Mouse (Mus musculus): Measurements from ENCODE around the gene Man2c1. TPM values are rescaled to one million over a fixed set of nuclear protein-coding genes. Genes with fewer than 3 reads are reported as not detected.

The Man2c1 gene
- 75.6 TPM for polyA plus RNA-seq (2017; shearing (Covaris generic))

GRCm38 (mm10) chr9:57130577-57131433, at the start of gene Man2c1:
Gene Man2c1 (plus strand): TSS chr9:57130690.

GRCm38 (mm10) chr9:57148144-57148878, 17.8 kb downstream of the Man2c1 start, which contains the start of gene Neil1:
Gene Neil1 (minus strand): TSS chr9:57148305.

DNA sequence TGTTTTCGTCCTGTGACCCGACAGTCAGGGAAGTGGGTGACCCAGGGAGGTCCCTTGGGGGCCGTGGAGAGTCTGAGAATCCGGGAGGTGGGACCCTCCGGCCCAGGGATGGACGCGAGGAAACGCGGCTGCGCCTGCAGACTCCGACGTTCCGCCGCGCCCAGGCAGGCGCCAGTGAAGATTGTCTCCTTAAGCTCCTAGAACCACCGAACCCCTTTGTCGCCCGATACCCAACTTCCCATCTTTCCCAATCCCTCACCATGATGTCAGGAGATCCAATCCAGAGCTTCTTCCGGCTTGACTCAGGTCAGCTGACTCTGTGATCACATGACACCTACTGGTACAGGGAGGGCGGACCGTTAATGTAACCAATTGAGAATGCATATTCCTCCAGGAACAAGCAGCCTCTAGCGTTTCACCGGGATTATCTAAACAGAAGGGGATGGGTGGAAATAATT, 27.6 kb downstream of the Man2c1 start, which contains the start of gene Commd4:
Gene Commd4, minus strand, starts transcription at position 319 of the 458 bp plus-strand sequence.

Other genes starting within 250 kb of the Man2c1 start
- 9.6 TPM for gene Snx33, start 202.3 kb upstream of the Man2c1 start, polyA plus RNA-seq (2017; shearing (Covaris generic))
- 92.1 TPM for gene Imp3, start 193.2 kb upstream of the Man2c1 start, polyA plus RNA-seq (2017; shearing (Covaris generic))
- gene Snupn, start 179.8 kb upstream of the Man2c1 start, polyA plus RNA-seq (2017; shearing (Covaris generic)), result 15.2 TPM
- 19.0 TPM for gene Ptpn9, start 135.8 kb upstream of the Man2c1 start, polyA plus RNA-seq (2017; shearing (Covaris generic))
- gene Sin3a, start 58.6 kb upstream of the Man2c1 start, polyA plus RNA-seq (2017; shearing (Covaris generic)), result 39.6 TPM
- gene Neil1, start 17.6 kb downstream of the Man2c1 start, polyA plus RNA-seq (2017; shearing (Covaris generic)), result 30.6 TPM
- 303 TPM for gene Commd4, start 27.6 kb downstream of the Man2c1 start, polyA plus RNA-seq (2017; shearing (Covaris generic))
- gene Trcg1, start 105.9 kb downstream of the Man2c1 start, polyA plus RNA-seq (2017; shearing (Covaris generic)), result 0.06 TPM
- gene 1700017B05Rik, start 131.9 kb downstream of the Man2c1 start, polyA plus RNA-seq (2017; shearing (Covaris generic)), result 33.6 TPM

All from CD4-positive, CD25-positive, alpha-beta regulatory T cell (primary cell).